Mouse (Mus musculus) liver, embryonic 13.5 days (tissue): ENCODE data around the gene Nr6a1. TPM values are rescaled to one million over a fixed set of nuclear protein-coding genes. Genes with fewer than 3 reads are reported as not detected.

Source experiments
- ATAC-seq: fragments of 200-750 bp; cut with Nextera tagmentation; 2 replicates; pipeline ENCODE4 v1.8.0; 2017; ENCODE audit warnings: low read depth, mild to moderate bottlenecking, moderate number of reproducible peaks, moderate library complexity
- DNase-seq: peaks from one replicate; pipeline ENCODE4 v3.0.0; 2022
- H3K27ac ChIP-seq: fragments of 300-500 bp; sonication (generic); 2 replicates; pipeline ENCODE4 v1.5.1; 2015; ENCODE audit warnings: moderate library complexity, mild to moderate bottlenecking, inconsistent platforms
- H3K27me3 ChIP-seq: fragments of 300-500 bp; sonication (generic); 2 replicates; pipeline ENCODE4 v1.6.1; 2015; ENCODE audit warnings: mild to moderate bottlenecking, inconsistent platforms
- H3K36me3 ChIP-seq: fragments of 300-500 bp; sonication (generic); 2 replicates; pipeline ENCODE4 v1.6.1; 2015; ENCODE audit warnings: mild to moderate bottlenecking, inconsistent platforms
- H3K4me1 ChIP-seq: fragments of 300-500 bp; sonication (generic); replicated peaks from 2 replicates; pipeline ENCODE4 v1.6.1; 2015; ENCODE audit warnings: inconsistent platforms
- H3K4me2 ChIP-seq: fragments of 300-500 bp; sonication (generic); 2 replicates; pipeline ENCODE4 v1.6.1; 2015; ENCODE audit warnings: inconsistent platforms, mild to moderate bottlenecking, moderate library complexity
- H3K4me3 ChIP-seq: fragments of 300-500 bp; sonication (generic); replicated peaks from 2 replicates; pipeline ENCODE4 v1.5.1; 2015; ENCODE audit warnings: mild to moderate bottlenecking, inconsistent platforms
- H3K9ac ChIP-seq: fragments of 300-500 bp; sonication (generic); 2 replicates; pipeline ENCODE4 v1.6.1; 2015; ENCODE audit warnings: mild to moderate bottlenecking, inconsistent platforms
- H3K9me3 ChIP-seq: fragments of 300-500 bp; sonication (generic); replicated peaks from 2 replicates; pipeline ENCODE4 v1.6.1; 2016; ENCODE audit warnings: inconsistent platforms
- WGBS: fragments of 180-500 bp; shearing (Covaris S2); methylation state at CpG from one replicate; pipeline ENCODE4 v1.1.7; 2015; ENCODE audit not compliant: insufficient replicate concordance; 5-methylcytosine and 5-hydroxymethylcytosine counted together
- polyA plus RNA-seq: library from polyadenylated mRNA; unstranded; fragments of >200 nt; fragmentation: Nextera tagmentation; extraction: Ambion mirVana; gene quantifications from 2 replicates; pipeline ENCODE4 v1.2.1, GENCODE M21; 2015

Nr6a1 gene
- polyA plus RNA-seq, 1 experiment from 2014 or later = 0.83 TPM

GRCm38 (mm10) chr2:38823406-38823805 lies 104.1 kb downstream of the Nr6a1 start:
- Histone ChIP-seq H3K27me3 (no peaks in the 10 kb centered on the region), H3K9me3 (no peaks in the 10 kb centered on the region), H3K4me2 (peak overlapping the region; percentile 69), H3K27ac (peak overlapping the region; percentile 77; the same call in 1 of the 2 replicates), H3K4me1 (peaks cover 22% of the 10 kb centered on the region), H3K9ac (peak overlapping the region; percentile 71), H3K36me3 (no peaks in the 10 kb centered on the region), H3K4me3 (peak overlapping the region; percentile 59)
- DNase-seq = no peak
- ATAC-seq = no peak
- WGBS = 25% methylated on average over 8 of the region's 8 CpGs

- no peaks in the 10 kb centered on the region for H3K36me3 ChIP-seq
- 36% methylated on average over 6 of the region's 6 CpGs for WGBS
- DNase-seq = peak; percentile 31
Observed at GRCm38 (mm10) chr2:38822995-38823394, 104.5 kb downstream of the Nr6a1 start.

GRCm38 (mm10) chr2:38817487-38817886 lies 110.0 kb downstream of the Nr6a1 start:
- no peak overlapping the region for H3K4me3 ChIP-seq
- H3K4me1 ChIP-seq = no peaks in the 10 kb centered on the region
- H3K9ac ChIP-seq = no peak overlapping the region
- 69% methylated on average over 4 of the region's 4 CpGs for WGBS
- H3K9me3 ChIP-seq = no peaks in the 10 kb centered on the region
- no peak overlapping the region for H3K27ac ChIP-seq
- DNase-seq (no peak), ATAC-seq (no peak)
- H3K27me3 ChIP-seq = no peaks in the 10 kb centered on the region
- no peak overlapping the region for H3K4me2 ChIP-seq
- no peaks in the 10 kb centered on the region for H3K36me3 ChIP-seq

More at GRCm38 (mm10) chr2:38822995-38823394, 104.5 kb downstream of the Nr6a1 start:
- Histone ChIP-seq H3K27ac (peak overlapping the region; percentile 77), H3K4me1 (peaks cover 21% of the 10 kb centered on the region), H3K27me3 (no peaks in the 10 kb centered on the region), H3K4me3 (peak overlapping the region; percentile 59), H3K9me3 (no peaks in the 10 kb centered on the region), H3K4me2 (peak overlapping the region; percentile 69), H3K9ac (peak overlapping the region; percentile 71)
- peak; percentile 84 for ATAC-seq

- H3K9ac ChIP-seq = no peak overlapping the region
- no peaks in the 10 kb centered on the region for H3K9me3 ChIP-seq
- no peaks in the 10 kb centered on the region for H3K36me3 ChIP-seq
- H3K4me1 ChIP-seq = no peaks in the 10 kb centered on the region
- WGBS = 4% methylated on average over 3 of the region's 3 CpGs
- ATAC-seq (no peak), DNase-seq (peak; percentile 35)
- no peaks in the 10 kb centered on the region for H3K27me3 ChIP-seq
- no peak overlapping the region for H3K4me2 ChIP-seq
- H3K4me3 ChIP-seq = no peak overlapping the region
- H3K27ac ChIP-seq = no peak overlapping the region
Observed at GRCm38 (mm10) chr2:38797087-38797624, 130.3 kb downstream of the Nr6a1 start.

DNA sequence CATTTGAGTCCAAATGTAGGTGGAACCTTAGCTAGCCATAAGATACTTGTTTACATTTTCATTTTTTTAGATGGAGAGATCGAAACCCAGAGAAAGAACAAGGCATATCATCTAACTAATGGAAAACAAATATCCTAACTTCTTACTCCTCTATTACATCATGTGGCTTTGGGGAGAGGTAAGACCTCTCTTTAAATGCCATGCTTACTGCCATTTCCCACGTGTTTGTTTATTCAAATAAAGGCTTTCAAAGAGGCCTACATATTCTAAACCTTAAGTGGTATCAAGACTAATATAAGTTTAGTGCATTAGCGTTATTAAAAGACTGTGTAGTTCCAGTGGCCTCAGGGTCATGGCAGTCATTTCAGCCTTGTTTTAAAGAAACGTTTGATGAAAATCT lies 140.2 kb downstream of the Nr6a1 start:
- Histone ChIP-seq H3K4me2 (no peak overlapping the region), H3K27me3 (no peaks in the 10 kb centered on the region), H3K4me1 (peaks cover 15% of the 10 kb centered on the region), H3K27ac (no peak overlapping the region), H3K36me3 (no peaks in the 10 kb centered on the region), H3K9me3 (no peaks in the 10 kb centered on the region), H3K4me3 (no peak overlapping the region), H3K9ac (no peak overlapping the region)
- 54% methylated on average over 4 of the region's 4 CpGs for WGBS
- DNase-seq = no peak
- no peak for ATAC-seq

DNA sequence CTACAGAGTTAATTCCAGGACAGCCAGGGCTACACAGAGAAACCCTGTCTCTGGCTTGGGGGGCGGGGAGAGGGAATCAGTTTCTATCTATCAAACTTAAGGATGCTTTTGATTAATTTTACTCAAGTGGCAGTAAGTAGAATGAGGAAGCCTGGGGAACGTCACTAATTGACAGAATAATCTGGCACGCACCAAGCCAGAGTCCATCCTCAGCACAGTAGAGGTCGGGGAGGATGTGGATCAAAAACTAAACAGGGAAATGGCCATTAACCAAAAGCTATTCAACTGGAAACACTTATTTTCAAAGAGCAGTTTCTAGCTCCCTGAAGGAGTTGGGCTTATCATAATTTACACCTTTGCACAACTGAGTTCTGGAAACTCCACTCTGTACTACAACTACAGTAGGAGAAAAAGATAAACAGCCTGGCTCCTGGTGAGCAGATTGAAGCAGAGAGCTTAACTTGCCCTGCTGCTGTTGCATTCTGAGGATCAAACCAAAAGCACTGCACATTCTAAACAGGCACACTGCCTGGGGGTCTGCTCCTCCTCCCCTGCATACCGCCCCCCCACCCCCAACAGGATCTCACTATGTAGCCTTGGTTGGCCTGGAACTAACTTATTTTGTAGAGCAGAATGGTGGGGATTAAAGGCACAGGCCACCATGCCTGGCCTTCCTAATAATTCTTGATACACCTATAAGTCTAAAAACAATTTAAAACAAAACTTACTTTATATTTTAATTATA lies 141.1 kb downstream of the Nr6a1 start:
- H3K27me3 ChIP-seq = no peaks in the 10 kb centered on the region
- H3K36me3 ChIP-seq = no peaks in the 10 kb centered on the region
- DNase-seq (no peak), ATAC-seq (peak; percentile 59)
- WGBS = 41% methylated on average over 5 of the region's 5 CpGs
- no peaks in the 10 kb centered on the region for H3K9me3 ChIP-seq
- H3K9ac ChIP-seq = no peak overlapping the region
- H3K4me2 ChIP-seq = no peak overlapping the region
- no peak overlapping the region for H3K4me3 ChIP-seq
- H3K27ac ChIP-seq = no peak overlapping the region
- peaks cover 15% of the 10 kb centered on the region for H3K4me1 ChIP-seq

- no peak overlapping the region for H3K4me2 ChIP-seq
- 41% methylated on average over 3 of the region's 3 CpGs for WGBS
- H3K36me3 ChIP-seq = no peaks in the 10 kb centered on the region
- H3K4me1 ChIP-seq = peaks cover 15% of the 10 kb centered on the region
- H3K9me3 ChIP-seq = no peaks in the 10 kb centered on the region
- no peak overlapping the region for H3K9ac ChIP-seq
- no peak for DNase-seq
- no peak overlapping the region for H3K27ac ChIP-seq
- H3K27me3 ChIP-seq = no peaks in the 10 kb centered on the region
- no peak for ATAC-seq
- H3K4me3 ChIP-seq = no peak overlapping the region
Observed at GRCm38 (mm10) chr2:38785113-38785512, 142.4 kb downstream of the Nr6a1 start.

GRCm38 (mm10) chr2:38784396-38784795 lies 143.1 kb downstream of the Nr6a1 start:
- Histone ChIP-seq H3K27me3 (no peaks in the 10 kb centered on the region), H3K4me3 (no peak overlapping the region; the same call in 1 of the 2 replicates), H3K27ac (no peak overlapping the region), H3K36me3 (no peaks in the 10 kb centered on the region), H3K9ac (no peak overlapping the region), H3K9me3 (no peaks in the 10 kb centered on the region), H3K4me2 (no peak overlapping the region), H3K4me1 (peaks cover 15% of the 10 kb centered on the region)
- WGBS = 48% methylated on average over 11 of the region's 11 CpGs
- no peak for DNase-seq
- ATAC-seq = peak; percentile 48; the same call in 1 of the 2 replicates

GRCm38 (mm10) chr2:38783364-38783763 lies 144.1 kb downstream of the Nr6a1 start:
- H3K4me3 ChIP-seq = peak overlapping the region; percentile 26; the same call in 1 of the 2 replicates
- H3K9me3 ChIP-seq = no peaks in the 10 kb centered on the region
- H3K27ac ChIP-seq = no peak overlapping the region
- DNase-seq (no peak), ATAC-seq (no peak)
- H3K27me3 ChIP-seq = no peaks in the 10 kb centered on the region
- peaks cover 15% of the 10 kb centered on the region for H3K4me1 ChIP-seq
- 66% methylated on average over 5 of the region's 5 CpGs for whole genome bisulfite sequencing
- no peaks in the 10 kb centered on the region for H3K36me3 ChIP-seq
- peak overlapping the region; percentile 26; the same call in 1 of the 2 replicates for H3K4me2 ChIP-seq
- no peak overlapping the region; the same call in 1 of the 2 replicates for H3K9ac ChIP-seq

DNA sequence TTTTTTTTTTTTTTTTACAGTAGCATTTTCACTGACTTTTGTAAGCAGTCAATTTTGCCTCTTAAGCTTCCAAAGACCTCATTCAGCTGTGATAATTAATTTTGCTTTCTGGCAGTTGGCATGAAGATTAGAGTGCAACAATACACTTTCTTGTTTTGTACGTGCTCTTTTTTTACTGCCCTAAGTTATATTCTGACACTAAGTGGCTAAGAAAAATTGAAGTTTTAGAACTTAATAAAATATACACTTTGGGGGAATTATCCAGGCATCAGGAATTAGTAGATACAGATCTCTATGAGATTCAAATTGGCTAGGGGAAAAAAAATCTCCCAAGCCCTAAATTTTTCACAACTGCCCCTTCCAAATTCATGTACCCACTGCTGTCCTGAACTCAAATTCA lies 144.8 kb downstream of the Nr6a1 start:
- Histone ChIP-seq H3K27me3 (no peaks in the 10 kb centered on the region), H3K27ac (no peak overlapping the region), H3K4me1 (peaks cover 15% of the 10 kb centered on the region), H3K4me2 (peak overlapping the region; percentile 23; the same call in 1 of the 2 replicates), H3K9ac (no peak overlapping the region), H3K9me3 (no peaks in the 10 kb centered on the region), H3K36me3 (no peaks in the 10 kb centered on the region), H3K4me3 (no peak overlapping the region)
- ATAC-seq (no peak), DNase-seq (no peak)
- 39% methylated on average over 1 of the region's 1 CpGs for WGBS

DNA sequence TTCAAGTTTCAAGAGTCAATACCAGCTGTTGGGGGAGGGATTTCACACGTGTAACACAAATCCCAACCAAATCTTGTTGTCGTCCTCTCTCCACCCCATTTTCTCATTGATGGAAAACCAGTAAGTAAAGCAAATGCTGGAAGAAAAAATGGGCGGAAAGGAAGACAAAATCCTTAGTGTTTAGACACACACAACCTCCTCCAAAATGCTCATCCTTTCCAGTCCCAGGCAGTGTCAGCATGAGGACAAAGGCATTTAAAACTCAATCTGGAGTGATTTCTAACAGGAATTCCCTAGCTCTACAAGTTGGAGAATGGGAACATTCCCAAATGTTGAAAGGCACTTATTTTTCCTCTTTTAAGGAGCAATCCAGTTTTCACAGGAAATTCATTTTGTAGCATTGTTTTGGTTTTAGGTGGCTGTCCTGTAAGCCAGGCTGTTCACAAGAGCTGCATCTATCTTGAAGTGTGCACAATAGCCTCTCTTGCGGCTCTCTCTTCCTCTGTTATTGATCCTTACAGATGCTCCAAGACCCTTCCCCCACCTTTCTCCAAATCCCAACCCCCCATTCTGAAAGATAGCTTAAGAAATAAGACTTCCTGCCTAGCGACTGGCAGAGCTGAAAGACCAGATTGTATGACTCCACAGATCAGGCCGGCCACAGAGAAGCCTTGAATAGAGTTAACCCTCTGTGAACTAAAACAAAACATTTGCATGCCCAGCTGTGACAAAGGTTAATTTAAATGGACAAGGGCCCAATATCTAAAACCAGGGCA lies 145.4 kb downstream of the Nr6a1 start:
- WGBS = 28% methylated on average over 6 of the region's 6 CpGs
- Histone ChIP-seq H3K27ac (no peak overlapping the region), H3K9ac (no peak overlapping the region), H3K4me3 (peak overlapping the region; percentile 19; the same call in 1 of the 2 replicates), H3K36me3 (no peaks in the 10 kb centered on the region), H3K27me3 (no peaks in the 10 kb centered on the region), H3K9me3 (no peaks in the 10 kb centered on the region), H3K4me1 (peaks cover 15% of the 10 kb centered on the region), H3K4me2 (peak overlapping the region; percentile 23)
- ATAC-seq = no peak
- no peak for DNase-seq
